Mouse (Mus musculus) left cerebral cortex, postnatal 25 days (tissue): Measurements from ENCODE around the gene Rpl18a. TPM values are rescaled to one million over a fixed set of nuclear protein-coding genes. Genes with fewer than 3 reads are reported as not detected.

ENCODE experiments used
- microRNA-seq, 2 experiments: library from miRNA; unstranded; fragments of <30 nt; microRNA quantifications; one replicate each; pipeline ENCODE4 v1.2.0; 2022
- total RNA-seq, 2 experiments: library from RNA; stranded (reverse); gene quantifications; 2 replicates each; pipeline ENCODE4 v1.2.3; 2021

The Rpl18a gene
- total RNA-seq, 2 experiments from 2014 or later = 550 to 570 TPM

Small RNA genes within 50 kb of the gene (microRNA-seq; reads per million reads assigned to microRNA genes)
- gene Mir1969 = 17.1 to 17.5 reads per million in 2 experiments
- gene Mir7067 = 2.0 to 3.4 reads per million in 2 experiments

Other genes with a start within 250 kb of the Rpl18a start
- 10 to 100 TPM; 12.7 to 18.1 TPM for gene Pgpep1, start 237.0 kb downstream of the Rpl18a start, total RNA-seq
- gene Lsm4, start 224.2 kb downstream of the Rpl18a start, total RNA-seq = 10 to 100 TPM; 62.9 to 63.5 TPM
- 100 to 1,000 TPM; 209 to 225 TPM for gene Jund, start 198.5 kb downstream of the Rpl18a start, total RNA-seq
- under 1 TPM; 0.18 to 0.30 TPM for gene Iqcn, start 194.0 kb downstream of the Rpl18a start, total RNA-seq
- gene Gm3336, start 178.9 kb downstream of the Rpl18a start, total RNA-seq = not detected
- gene Pde4c, start 173.7 kb downstream of the Rpl18a start, total RNA-seq = 1 to 10 TPM; 1.6 to 1.7 TPM
- 100 to 1,000 TPM; 830 to 904 TPM for gene Rab3a, start 142.7 kb downstream of the Rpl18a start, total RNA-seq
- gene Mpv17l2, start 136.5 kb downstream of the Rpl18a start, total RNA-seq = 10 to 100 TPM; 34.5 to 43.2 TPM
- 100 to 1,000 TPM; 150 to 152 TPM for gene Pik3r2, start 120.7 kb downstream of the Rpl18a start, total RNA-seq
- 100 to 1,000 TPM; 298 to 350 TPM for gene Mast3, start 92.4 kb downstream of the Rpl18a start, total RNA-seq
- gene Il12rb1, start 89.0 kb downstream of the Rpl18a start, total RNA-seq = under 1 TPM; 0.80 to 0.83 TPM
- 10 to 100 TPM in 1 of 2 experiments, 1 to 10 TPM in 1; 9.5 to 12.2 TPM for gene Arrdc2, start 57.7 kb downstream of the Rpl18a start, total RNA-seq
- gene Kcnn1, start 34.2 kb downstream of the Rpl18a start, total RNA-seq = 10 to 100 TPM; 19.1 to 20.9 TPM
- 10 to 100 TPM; 88.0 to 95.9 TPM for gene Ccdc124, start 23.5 kb downstream of the Rpl18a start, total RNA-seq
- 10 to 100 TPM in 1 of 2 experiments, 1 to 10 TPM in 1; 8.2 to 10.9 TPM for gene Slc5a5, start 4.7 kb downstream of the Rpl18a start, total RNA-seq
- gene Map1s, start 8.5 kb upstream of the Rpl18a start, total RNA-seq = 10 to 100 TPM; 71.2 to 80.7 TPM